Mouse (Mus musculus): ENCODE results near the gene Oas1c.

Gene Oas1c

GRCm38 (mm10) chr5:120782446-120782845, 29.9 kb downstream of the Oas1c start:
- in situ Hi-C loops (cut with MboI; ENCODE audit: low sequenced_read_pairs): no loop called here

GRCm38 (mm10) chr5:120781646-120782045, 30.7 kb downstream of the Oas1c start:
- in situ Hi-C loops (cut with MboI; ENCODE audit: low sequenced_read_pairs): no loop called here

GRCm38 (mm10) chr5:120779922-120780321, 32.4 kb downstream of the Oas1c start:
- in situ Hi-C loops (cut with MboI; ENCODE audit: low sequenced_read_pairs): no loop called here

- in situ Hi-C loops (cut with MboI; ENCODE audit: low sequenced_read_pairs): no loop called here
Measured at GRCm38 (mm10) chr5:120778941-120779340, 33.4 kb downstream of the Oas1c start.

- in situ Hi-C loops (cut with MboI; ENCODE audit: low sequenced_read_pairs): no loop called here
Measured at GRCm38 (mm10) chr5:120777478-120777877, 34.8 kb downstream of the Oas1c start, which contains the start of gene Oas3. TSS of gene Oas3 (minus strand) at chr5:120777661.

GRCm38 (mm10) chr5:120776801-120777200, 35.5 kb downstream of the Oas1c start:
- in situ Hi-C loops (cut with MboI; ENCODE audit: low sequenced_read_pairs): no loop called here

- in situ Hi-C loops (cut with MboI; ENCODE audit: low sequenced_read_pairs): no loop called here
Measured at GRCm38 (mm10) chr5:120775287-120775985, 36.9 kb downstream of the Oas1c start.

GRCm38 (mm10) chr5:120769396-120769795, 42.9 kb downstream of the Oas1c start:
- in situ Hi-C loops (cut with MboI; ENCODE audit: low sequenced_read_pairs): no loop called here

- in situ Hi-C loops (cut with MboI; ENCODE audit: low sequenced_read_pairs): no loop called here
Measured at GRCm38 (mm10) chr5:120765010-120765409, 47.3 kb downstream of the Oas1c start.

GRCm38 (mm10) chr5:120761901-120762300, 50.4 kb downstream of the Oas1c start:
- in situ Hi-C loops (cut with MboI; ENCODE audit: low sequenced_read_pairs): no loop called here

GRCm38 (mm10) chr5:120754215-120754614, 58.1 kb downstream of the Oas1c start:
- in situ Hi-C loops (cut with MboI; ENCODE audit: low sequenced_read_pairs): no loop called here

- in situ Hi-C loops (cut with MboI; ENCODE audit: low sequenced_read_pairs): no loop called here
Measured at GRCm38 (mm10) chr5:120752786-120753185, 59.5 kb downstream of the Oas1c start.

GRCm38 (mm10) chr5:120751206-120751605, 61.1 kb downstream of the Oas1c start:
- in situ Hi-C loops (cut with MboI; ENCODE audit: low sequenced_read_pairs): no loop called here

Data from CH12F3 (cell line).